Mouse (Mus musculus) spleen, adult 10 weeks (tissue): Measurements from ENCODE around the gene Duxbl1. TPM values are rescaled to one million over a fixed set of nuclear protein-coding genes. Genes with fewer than 3 reads are reported as not detected.

Experiments
- polyA plus RNA-seq: library from polyadenylated mRNA; stranded (reverse); fragments of 350-450 nt; fragmentation: Illumina TruSeq; extraction: RNeasy Lipid Tissue Mini Kit (QIAGEN cat#74804); gene quantifications from one replicate; pipeline ENCODE4 v1.2.3, GENCODE M21; 2015; ENCODE audit warnings: low replicate concordance; ENCODE audit not compliant: insufficient read depth

Gene Duxbl1
- 0.80 TPM for polyA plus RNA-seq

DNA sequence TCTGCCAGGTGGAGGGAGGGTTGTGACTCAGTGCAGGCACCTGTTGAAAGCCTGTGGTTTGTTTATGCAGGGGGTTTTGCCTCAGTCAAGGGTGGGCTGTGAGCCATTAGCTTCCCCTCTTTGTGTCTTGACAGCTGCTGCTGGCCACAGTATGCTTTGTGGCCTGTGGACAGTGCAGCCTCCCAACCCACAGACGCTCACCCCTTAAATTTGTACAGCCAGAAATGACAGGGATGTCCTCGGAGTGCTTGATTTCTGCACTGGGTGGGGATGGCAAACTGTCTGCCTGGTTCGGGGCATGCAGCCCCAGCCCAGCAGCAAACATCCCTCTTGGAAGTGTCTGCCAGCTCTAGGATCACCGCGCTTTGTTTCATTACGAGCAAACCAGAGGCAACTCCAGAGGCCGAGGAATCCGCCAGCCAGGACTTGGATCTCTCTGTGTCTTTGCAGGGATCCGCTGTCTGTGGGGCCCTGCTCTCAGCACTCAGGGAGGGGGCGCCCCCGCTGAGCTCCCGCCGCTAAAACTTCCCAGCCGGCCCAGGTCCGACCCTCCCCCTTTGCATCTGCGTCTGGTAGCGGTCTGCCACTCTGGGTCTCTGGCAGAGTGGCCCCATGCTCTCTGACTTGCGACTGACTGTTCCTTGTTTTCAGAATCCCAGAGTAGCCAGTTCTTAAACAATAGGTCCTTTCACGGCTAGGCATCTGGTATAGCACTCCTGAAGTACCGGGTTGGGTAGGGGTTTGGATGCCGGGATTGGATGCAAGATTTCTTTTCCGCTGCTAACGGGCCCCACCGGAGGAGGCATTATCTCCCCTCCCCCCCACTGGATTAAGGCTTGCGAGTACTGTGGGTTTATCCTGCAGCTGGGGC lies at the start of gene Duxbl1:
Duxbl1 (plus strand) TSS at position 207 of the 871 bp plus-strand sequence.

DNA sequence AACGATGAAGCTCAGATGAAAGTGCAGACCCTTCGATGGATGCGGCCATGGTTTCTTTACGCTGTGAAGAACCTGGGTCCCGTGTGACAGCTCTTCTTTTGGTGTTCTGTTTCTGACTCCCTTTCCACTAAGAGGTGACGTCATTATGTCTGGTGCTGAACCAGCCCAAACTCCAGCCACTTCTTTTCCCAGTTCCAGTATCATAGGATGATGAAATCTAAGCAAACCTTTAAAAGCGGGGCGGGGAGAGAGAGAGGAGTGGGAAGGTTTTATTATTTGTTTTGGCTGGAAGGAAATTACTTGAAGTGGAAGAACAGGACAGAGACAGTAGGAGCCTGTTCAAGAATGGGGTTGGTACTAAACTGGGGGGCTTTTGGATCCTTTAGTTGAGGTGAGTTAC lies 40.4 kb upstream of the Duxbl1 start, which contains the start of gene Cphx1:
Cphx1 (plus strand) TSS at position 301 of the 400 bp plus-strand sequence.

Other genes with a start within 250 kb of the Duxbl1 start
- gene Zcchc24, start 209.5 kb upstream of the Duxbl1 start, polyA plus RNA-seq = 24.2 TPM
- 47.0 TPM for gene Anxa11, start 136.4 kb upstream of the Duxbl1 start, polyA plus RNA-seq
- gene Plac9a, start 75.5 kb upstream of the Duxbl1 start, polyA plus RNA-seq = 1.8 TPM
- gene Tmem254a, start 50.9 kb upstream of the Duxbl1 start, polyA plus RNA-seq = 3.4 TPM
- not detected for gene Cphx1, start 40.3 kb upstream of the Duxbl1 start, polyA plus RNA-seq
- gene Gm9780, start 64.1 kb downstream of the Duxbl1 start, polyA plus RNA-seq = 9.5 TPM
- gene Tmem254c, start 88.8 kb downstream of the Duxbl1 start, polyA plus RNA-seq = 32.6 TPM
- gene Cphx2, start 102.9 kb downstream of the Duxbl1 start, polyA plus RNA-seq = not detected
- not detected for gene Cphx3, start 103.7 kb downstream of the Duxbl1 start, polyA plus RNA-seq
- gene Duxbl2, start 139.8 kb downstream of the Duxbl1 start, polyA plus RNA-seq = 1.1 TPM
- 15.1 TPM for gene Plac9b, start 203.9 kb downstream of the Duxbl1 start, polyA plus RNA-seq
- 27.9 TPM for gene Tmem254b, start 228.5 kb downstream of the Duxbl1 start, polyA plus RNA-seq